Mouse (Mus musculus): Measurements from ENCODE around the gene Auh. TPM values are rescaled to one million over a fixed set of nuclear protein-coding genes. Genes with fewer than 3 reads are reported as not detected.

Gene Auh
- polyA plus RNA-seq (2017; shearing (Covaris generic)), result 10 to 100 TPM; 30.0 to 34.8 TPM

DNA sequence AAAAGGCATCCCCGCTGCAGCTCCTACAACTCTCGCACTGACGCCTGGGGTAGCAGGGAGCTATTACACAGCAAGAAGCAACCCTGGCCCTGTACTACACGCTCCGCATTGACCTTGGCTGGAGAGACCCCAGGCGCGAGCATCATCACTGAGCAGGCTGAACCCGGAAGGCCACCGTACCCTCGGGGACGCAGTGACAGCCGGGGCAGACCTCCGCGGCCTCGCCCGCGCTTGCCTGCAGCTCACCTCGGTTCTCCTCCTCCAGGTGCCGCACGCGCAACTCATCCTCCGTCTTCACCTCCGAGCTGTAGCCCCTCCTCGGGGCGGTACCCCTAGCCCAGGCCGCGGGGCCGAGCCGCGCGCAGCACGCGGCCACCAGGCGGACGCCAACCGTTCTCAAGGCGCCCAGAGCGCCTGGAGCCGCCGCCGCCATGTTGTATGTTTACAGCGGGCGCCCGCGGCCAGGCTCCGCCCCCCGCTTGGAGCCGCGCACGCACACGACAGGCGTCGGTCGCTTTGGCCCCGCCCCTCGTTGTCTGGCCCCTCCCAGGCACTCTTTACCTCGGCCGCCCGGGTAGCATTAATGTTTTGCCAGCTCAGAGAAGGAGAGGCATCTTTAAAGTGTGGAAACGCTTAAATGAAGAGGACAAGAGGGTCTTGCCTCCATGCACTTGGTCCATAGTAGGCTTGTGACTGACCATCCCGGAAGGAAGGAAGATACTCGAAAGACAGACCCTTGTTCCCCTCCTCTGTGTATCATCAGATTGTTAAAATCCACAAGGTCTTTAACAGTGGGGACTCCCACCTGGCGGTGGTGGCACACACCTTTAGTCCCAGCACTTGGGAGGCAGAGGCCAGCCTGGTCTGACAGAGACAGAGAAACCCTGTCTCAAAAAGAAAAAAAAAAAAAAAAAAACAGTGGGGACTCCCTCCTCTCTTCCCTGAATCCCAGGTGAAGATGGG, at the start of gene Auh:
TSS of gene Auh (minus strand) at position 473 of the 963 bp plus-strand sequence.
- ATAC-seq, result peak; percentile 93

DNA sequence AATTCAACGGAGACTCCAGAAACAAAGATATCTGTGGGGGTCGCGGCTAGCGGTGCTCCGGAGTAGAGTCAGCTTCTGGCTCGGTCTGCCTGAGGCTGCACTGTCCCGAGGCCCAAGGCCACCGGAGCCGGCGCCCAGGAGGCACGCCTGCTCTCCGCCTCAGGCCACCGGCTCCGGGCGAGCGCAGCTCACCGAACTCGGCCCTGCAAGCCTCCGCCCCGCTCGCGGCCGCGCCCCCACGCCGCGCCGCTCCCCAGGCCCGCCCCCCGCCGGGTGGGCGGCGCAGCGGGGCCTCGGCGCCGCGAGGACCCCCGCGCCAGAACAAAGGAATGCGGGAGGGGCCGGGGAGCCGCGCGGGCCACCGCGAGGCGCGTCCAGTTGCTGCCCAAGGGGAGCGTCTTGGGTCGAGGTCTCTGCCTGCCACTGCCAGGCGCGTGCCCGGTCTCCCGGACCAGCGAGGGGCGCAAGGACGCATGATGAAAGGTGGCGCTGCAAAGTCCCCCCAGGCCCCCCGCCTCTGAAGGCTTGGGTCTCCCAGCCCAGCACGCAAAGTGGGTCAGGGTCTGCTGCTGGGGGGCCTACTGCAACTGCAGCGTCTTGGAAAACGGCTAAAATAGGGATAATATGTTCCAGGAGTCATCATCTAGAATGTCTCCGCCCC, 49.0 kb upstream of the Auh start:
- ATAC-seq, result no peak

- ATAC-seq, result no peak
Observed at GRCm38 (mm10) chr13:52977757-52978156, 48.3 kb upstream of the Auh start.

GRCm38 (mm10) chr13:52977221-52977609, 47.7 kb upstream of the Auh start:
- ATAC-seq, result no peak

DNA sequence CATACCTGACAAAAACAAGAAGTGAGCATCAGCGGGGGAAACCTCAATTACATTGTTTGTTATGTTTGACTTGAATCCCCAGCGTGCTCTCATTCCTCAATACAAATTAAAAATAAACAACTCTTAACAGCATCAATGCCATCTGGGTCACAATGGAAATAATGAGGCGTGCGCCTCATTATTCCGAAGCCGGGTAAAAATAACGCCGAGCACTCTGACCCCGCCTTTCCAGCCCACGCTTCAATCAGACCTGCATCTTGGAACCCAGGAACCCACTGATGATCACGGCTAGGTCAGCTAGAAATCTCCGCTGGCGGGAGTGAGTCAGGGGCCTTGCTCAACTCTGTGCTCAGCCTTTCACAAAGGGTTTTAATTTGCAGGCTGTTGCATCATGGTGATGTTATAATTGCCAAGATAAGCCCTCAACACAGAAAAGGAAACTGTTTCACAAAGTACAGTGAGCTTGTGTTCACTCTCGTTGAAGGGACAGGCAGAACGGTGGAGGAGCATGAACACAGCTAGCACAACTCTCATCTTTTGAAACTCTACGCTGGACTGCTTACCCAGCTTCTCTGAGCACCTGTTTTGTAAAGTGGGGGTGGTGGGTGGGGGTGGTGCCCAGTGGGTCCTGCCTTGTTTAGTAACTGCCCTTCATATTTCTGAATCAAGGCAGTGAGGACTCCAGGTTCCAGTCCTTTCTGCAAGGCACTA, 47.2 kb upstream of the Auh start:
- peak; percentile 7 for ATAC-seq

GRCm38 (mm10) chr13:52976130-52976509, 46.6 kb upstream of the Auh start:
- ATAC-seq, result no peak

DNA sequence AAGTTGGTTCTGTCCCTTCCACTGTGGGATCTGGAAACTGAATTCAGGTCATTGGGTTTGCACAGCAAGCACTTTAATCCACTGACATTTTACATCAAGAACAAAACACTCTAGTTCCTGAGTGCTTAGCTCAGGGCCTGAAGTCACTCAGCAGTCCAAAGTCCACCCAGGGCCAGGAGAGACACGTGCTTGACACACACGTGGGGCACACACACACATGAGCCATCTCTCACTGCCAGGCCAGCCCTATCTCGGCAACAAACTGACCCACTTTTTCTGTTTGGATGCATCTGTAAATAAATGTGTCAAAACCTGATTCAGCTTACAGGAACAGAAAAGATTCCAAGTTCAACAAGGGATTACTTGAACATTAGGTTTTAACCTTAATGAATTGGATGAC, 45.2 kb upstream of the Auh start:
- no peak for ATAC-seq

DNA sequence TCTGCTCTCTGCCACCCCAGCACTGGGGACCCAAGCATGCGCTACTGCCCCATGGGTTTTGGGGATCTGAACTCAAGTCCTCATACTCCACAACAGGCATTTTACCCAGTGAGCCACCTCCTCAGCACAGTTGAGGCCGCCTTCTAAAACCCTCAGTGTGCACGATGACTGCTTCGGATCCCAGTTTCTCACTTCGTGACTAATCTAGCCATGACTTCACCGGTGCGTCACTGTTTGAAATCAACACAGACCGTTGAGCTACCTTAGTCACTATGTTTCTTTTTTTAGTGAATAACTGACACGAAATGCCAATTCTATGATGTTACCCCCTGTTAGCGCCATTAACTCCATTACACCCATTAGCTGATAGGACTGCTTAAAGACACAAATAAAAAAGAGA, 43.9 kb upstream of the Auh start:
- ATAC-seq, result no peak

GRCm38 (mm10) chr13:52972626-52973025, 43.1 kb upstream of the Auh start:
- ATAC-seq, result no peak

DNA sequence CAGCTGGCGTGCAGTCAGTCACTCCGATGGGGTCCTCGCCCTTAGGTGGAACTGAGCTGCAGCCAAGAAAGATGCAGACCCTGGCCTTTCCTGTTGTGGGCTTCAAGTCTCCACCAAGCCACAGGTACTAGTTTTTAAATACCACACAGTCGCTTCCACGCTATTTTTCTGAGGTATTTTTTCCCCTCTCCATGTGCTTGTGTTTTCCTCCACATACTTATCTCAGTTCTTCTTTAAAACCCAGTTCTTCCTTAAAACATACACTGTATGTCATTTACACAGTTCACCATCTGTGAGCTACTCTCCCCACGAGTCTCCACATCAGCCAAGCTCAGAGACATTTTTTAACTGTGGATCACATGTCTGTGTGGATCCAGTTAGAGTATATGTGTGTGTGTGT, 41.4 kb upstream of the Auh start:
- no peak for ATAC-seq

GRCm38 (mm10) chr13:52962922-52963321, 33.4 kb upstream of the Auh start:
- no peak for ATAC-seq

DNA sequence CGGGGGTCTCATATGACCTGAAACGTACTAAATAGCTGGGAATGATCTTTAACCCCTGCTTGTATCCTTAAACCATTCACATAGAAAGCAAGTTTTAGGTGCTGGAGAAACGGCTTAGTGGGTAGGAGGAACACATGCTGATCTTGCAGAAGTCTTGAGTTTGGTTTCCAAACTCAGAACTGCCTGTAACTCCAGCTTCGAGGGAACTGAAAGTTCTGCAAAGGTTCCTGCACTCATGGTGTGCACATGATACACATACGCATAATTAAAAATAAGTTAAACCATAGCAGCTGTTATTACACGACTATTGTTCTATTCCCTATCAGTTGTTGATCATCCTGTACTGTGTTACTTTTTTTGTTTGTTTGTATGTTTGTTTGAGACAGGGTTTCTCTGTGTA, 32.9 kb upstream of the Auh start:
- no peak for ATAC-seq

DNA sequence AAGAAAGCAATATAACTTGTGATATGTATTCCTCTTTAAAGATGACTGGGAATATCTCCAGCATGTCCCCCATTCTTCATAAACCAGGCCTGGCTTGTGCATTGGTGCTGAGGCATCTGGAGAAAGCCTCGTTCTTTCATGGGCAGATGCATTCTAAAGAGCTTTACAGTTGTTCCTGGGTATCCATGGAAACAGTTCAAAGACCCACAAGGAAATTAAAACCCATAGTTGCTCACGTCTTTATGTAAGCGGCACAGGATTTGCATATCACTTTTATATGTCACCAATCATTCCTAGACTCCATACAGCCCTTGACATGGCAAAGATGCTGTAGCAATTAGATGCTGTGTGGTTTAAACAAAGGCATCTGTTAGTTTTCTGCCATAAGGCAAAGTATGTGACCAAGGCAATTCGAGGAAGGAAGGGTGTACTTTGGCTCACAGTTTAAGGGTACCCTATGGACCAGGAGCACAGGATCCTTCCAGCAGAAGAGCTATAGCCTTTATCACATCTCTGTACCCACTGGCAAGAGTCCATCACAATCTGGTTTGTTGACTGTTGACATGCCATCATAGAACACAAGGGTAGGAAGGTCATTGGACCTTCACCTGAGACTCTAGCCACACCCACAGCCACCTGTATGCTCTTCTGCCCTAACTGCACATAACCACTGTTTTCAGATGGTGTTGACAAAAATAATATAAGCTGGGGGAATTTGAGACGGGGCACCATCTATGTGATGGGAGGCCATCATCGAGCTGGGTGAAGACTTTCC, 24.5 kb upstream of the Auh start:
- ATAC-seq, result no peak

GRCm38 (mm10) chr13:52949211-52949610, 19.7 kb upstream of the Auh start:
- no peak for ATAC-seq

DNA sequence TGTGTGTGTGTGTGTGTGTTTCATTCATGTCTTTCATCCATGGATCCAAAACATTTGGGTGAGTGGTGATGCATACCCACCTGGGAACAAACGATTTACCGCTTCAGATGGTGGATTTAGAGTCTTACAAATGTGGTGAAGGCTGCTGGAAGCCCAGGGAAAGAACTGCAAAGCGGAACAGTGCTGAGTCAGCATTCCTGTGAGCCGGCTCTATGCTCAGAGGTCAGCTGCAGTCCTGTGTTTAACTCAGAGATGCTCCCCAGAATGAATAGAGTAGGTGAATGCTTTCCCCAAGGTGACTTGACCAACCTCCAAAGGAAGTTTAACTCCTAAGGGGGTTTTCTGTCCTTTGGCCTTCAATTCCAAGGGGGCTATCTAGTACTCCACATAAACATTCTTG, 18.1 kb upstream of the Auh start:
- ATAC-seq, result no peak

DNA sequence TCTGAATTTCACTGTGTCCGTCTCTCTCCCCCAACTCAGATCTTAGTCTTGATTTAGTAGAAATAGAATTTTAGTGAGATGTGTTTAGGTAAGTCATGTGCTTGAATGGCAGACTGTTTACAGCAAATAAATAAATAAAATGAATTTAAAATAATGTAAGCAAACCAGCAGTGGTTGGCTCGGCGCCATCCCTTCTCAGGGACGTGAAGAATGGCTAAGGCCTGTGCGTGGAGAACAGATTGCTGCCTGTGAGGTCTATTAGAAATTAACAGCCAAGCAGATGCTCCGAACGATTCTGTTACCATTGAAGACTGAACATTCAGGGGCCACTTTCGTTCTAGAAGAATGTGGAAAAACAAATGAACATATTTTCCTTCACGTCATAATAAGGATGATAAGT, 16.3 kb upstream of the Auh start:
- ATAC-seq, result no peak

DNA sequence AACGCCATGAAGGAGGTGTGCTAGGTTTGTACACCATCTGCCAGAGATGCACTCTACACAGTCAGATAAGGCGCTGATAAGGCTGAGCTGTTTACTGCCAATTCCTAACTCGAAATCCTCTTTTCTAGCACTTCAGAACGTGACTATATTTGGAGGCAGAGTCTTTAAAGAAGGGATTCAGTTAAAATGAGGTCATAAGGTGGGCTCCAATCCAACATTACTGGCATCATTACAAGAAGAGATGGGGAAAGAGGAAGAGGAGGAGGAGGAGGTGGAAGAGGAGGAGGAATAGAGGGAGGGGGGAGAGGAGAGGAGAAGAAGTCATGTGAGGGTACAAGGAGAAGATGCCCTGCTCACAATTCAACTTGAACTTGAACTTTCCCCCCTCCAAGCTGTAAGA, 14.6 kb upstream of the Auh start:
- no peak for ATAC-seq

DNA sequence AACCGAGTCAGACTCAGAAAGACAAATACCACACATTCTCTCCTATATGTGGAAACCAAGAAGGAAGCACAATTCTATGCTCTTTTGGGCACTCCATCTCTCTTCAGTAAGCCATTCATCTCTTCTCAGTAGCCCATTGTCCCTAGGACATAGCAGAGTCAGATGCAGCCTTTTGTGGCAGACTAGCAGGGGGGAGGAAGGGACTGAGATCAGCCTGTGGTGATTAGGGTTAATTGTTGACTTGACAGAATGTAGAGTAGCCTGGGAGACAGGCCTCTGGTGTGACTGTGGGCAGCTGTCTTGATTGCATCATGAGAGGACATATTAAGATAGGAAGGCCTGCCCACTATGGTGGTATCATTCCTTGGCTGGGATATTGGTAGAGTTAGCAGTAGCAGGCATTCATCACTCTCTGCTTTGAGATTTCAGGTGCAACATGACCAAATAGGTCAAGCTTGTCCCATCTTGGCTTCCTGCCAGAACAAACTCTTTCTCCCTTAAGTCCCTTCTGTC, 13.5 kb upstream of the Auh start:
- no peak for ATAC-seq

GRCm38 (mm10) chr13:52940956-52941355, 11.5 kb upstream of the Auh start:
- ATAC-seq, result no peak

- ATAC-seq, result no peak
Observed at GRCm38 (mm10) chr13:52930582-52930981, 1.1 kb upstream of the Auh start.

DNA sequence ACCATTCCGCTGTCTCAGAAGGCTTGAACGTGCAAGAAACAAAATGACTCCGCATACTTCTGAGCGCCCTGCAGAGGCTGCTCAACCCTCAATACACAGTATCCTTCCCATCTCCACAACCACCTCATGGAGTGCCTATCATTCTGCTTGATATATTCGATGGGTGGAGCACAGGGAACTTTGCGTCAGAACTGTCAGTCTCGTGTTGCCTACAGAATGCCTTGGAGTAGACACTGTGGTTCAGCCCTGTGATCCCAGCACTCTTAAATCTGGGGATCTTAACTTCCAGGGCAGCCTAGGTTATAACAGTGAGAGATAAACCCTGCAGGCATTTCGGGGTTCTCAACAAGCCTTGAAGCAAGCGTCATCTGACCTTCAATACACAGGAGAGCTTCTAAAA, 1.1 kb downstream of the Auh start:
- ATAC-seq, result no peak

DNA sequence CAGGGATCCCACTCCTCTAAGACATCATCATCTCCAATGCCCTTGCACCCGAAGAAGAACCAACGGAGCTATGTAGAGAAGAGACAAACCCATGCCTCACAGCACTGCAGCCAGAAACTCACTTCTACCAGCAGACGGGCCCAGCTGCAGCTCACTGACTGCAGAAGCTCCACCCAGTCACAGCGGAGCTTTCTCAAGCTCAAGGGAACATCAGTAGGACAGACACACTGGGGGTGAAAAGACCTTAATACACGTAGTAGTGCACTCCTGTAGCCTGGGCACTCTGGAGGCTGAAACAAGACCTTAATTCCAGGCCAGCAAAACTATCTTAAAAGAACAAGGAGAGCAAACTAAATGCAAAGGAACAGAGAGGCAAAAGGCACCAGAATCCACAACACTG, 5.0 kb downstream of the Auh start:
- ATAC-seq, result no peak
